Mouse (Mus musculus) heart, postnatal 4 days (tissue): ENCODE measurements around the gene Kmo. TPM values are rescaled to one million over a fixed set of nuclear protein-coding genes. Genes with fewer than 3 reads are reported as not detected.

Experiments used
- DNase-seq: peaks from one replicate; pipeline ENCODE4 v3.0.0; 2021
- total RNA-seq, 2 experiments: library from RNA; stranded (reverse); gene quantifications; 2 replicates each; pipeline ENCODE4 v1.2.3; 2021

The Kmo gene
- not detected for total RNA-seq

GRCm38 (mm10) chr1:175619814-175620431 is at the start of gene Kmo:
Kmo (plus strand) TSS chr1:175620381.
- no peak for DNase-seq

- no peak for DNase-seq
These were observed 46.1 kb upstream of the Kmo start for GRCm38 (mm10) chr1:175574129-175574528.

GRCm38 (mm10) chr1:175578425-175579096 is 41.6 kb upstream of the Kmo start:
- DNase-seq, result no peak

- no peak for DNase-seq
These were observed 40.5 kb upstream of the Kmo start for GRCm38 (mm10) chr1:175579598-175580235.

GRCm38 (mm10) chr1:175580346-175580745 is 39.8 kb upstream of the Kmo start:
- no peak for DNase-seq

- DNase-seq, result no peak
These were observed 37.4 kb upstream of the Kmo start for GRCm38 (mm10) chr1:175582799-175583198.

- no peak for DNase-seq
These were observed 34.9 kb upstream of the Kmo start for GRCm38 (mm10) chr1:175585267-175585666.

- no peak for DNase-seq
These were observed 33.5 kb upstream of the Kmo start for GRCm38 (mm10) chr1:175586656-175587055.

GRCm38 (mm10) chr1:175592832-175593231 is 27.3 kb upstream of the Kmo start:
- no peak for DNase-seq

GRCm38 (mm10) chr1:175602231-175602630 is 17.9 kb upstream of the Kmo start:
- no peak for DNase-seq

GRCm38 (mm10) chr1:175603390-175603789 is 16.8 kb upstream of the Kmo start:
- no peak for DNase-seq

GRCm38 (mm10) chr1:175607308-175607707 is 12.9 kb upstream of the Kmo start:
- no peak for DNase-seq

GRCm38 (mm10) chr1:175607838-175608585 is 12.2 kb upstream of the Kmo start:
- no peak for DNase-seq

GRCm38 (mm10) chr1:175608708-175609107 is 11.5 kb upstream of the Kmo start:
- no peak for DNase-seq

GRCm38 (mm10) chr1:175614992-175615391 is 5.2 kb upstream of the Kmo start:
- DNase-seq, result no peak

GRCm38 (mm10) chr1:175623656-175624055 is 3.5 kb downstream of the Kmo start:
- no peak for DNase-seq

GRCm38 (mm10) chr1:175625257-175625879 is 5.2 kb downstream of the Kmo start, which contains the start of gene Fh1:
Fh1 (minus strand) TSS chr1:175625635.
- peak; percentile 95 for DNase-seq

- no peak for DNase-seq
These were observed 6.0 kb downstream of the Kmo start for GRCm38 (mm10) chr1:175625990-175626692.

GRCm38 (mm10) chr1:175629248-175629647 is 9.1 kb downstream of the Kmo start:
- no peak for DNase-seq

GRCm38 (mm10) chr1:175630345-175630744 is 10.2 kb downstream of the Kmo start:
- no peak for DNase-seq

- no peak for DNase-seq
These were observed 10.9 kb downstream of the Kmo start for GRCm38 (mm10) chr1:175631080-175631479.

- no peak for DNase-seq
These were observed 11.6 kb downstream of the Kmo start for GRCm38 (mm10) chr1:175631721-175632221.
